Mouse (Mus musculus): ENCODE measurements around the gene Klhl11. TPM values are rescaled to one million over a fixed set of nuclear protein-coding genes. Genes with fewer than 3 reads are reported as not detected.

Gene Klhl11
- 4.7 and 6.1 TPM in 2 replicates for polyA plus RNA-seq (2012; ENCODE audit: insufficient read depth, insufficient read length, missing spikeins)

- Histone ChIP-seq H3K4me1 (ENCODE audit: control insufficient read depth, insufficient read depth, low read length) (peaks cover 3% of the 10 kb centered on the region), H3K27ac (ENCODE audit: insufficient read depth, low read depth, low read length) (0 out of 2 replicates have a peak within 1 kb of the TSS, but pooled peaks have one; percentile 12), H3K4me3 (ENCODE audit: insufficient read depth, low read length) (peak within 1 kb of the TSS; percentile 99)
- TF ChIP-seq POLR2A (IDR thresholded peaks at IDR 0.05; ENCODE audit: borderline replicate concordance, low read depth, low read length): peak; percentile 73; the same call in 1 of the 2 replicates
- TF ChIP-seq CTCF (IDR thresholded peaks at IDR 0.05; ENCODE audit: low read depth, low read length): peak; percentile 51
Observed at GRCm38 (mm10) chr11:100472197-100472934, at the start of gene Klhl11. Gene Klhl11 (minus strand): TSS chr11:100472741.

- peaks cover 18% of the 10 kb centered on the region for H3K4me1 ChIP-seq (ENCODE audit: control insufficient read depth, insufficient read depth, low read length)
- no peak overlapping the region for H3K27ac ChIP-seq (ENCODE audit: insufficient read depth, low read depth, low read length)
- no peak for TF ChIP-seq CTCF (IDR thresholded peaks at IDR 0.05; ENCODE audit: low read depth, low read length)
- no peak for TF ChIP-seq POLR2A (IDR thresholded peaks at IDR 0.05; ENCODE audit: borderline replicate concordance, low read depth, low read length)
- no peak overlapping the region for H3K4me3 ChIP-seq (ENCODE audit: insufficient read depth, low read length)
Observed at GRCm38 (mm10) chr11:100520838-100521237, 48.3 kb upstream of the Klhl11 start.

- no peak overlapping the region for H3K4me3 ChIP-seq (ENCODE audit: insufficient read depth, low read length)
- TF ChIP-seq POLR2A (IDR thresholded peaks at IDR 0.05; ENCODE audit: borderline replicate concordance, low read depth, low read length): no peak
- H3K4me1 ChIP-seq (ENCODE audit: control insufficient read depth, insufficient read depth, low read length): peaks cover 2% of the 10 kb centered on the region; the same call in 1 of the 2 replicates
- H3K27ac ChIP-seq (ENCODE audit: insufficient read depth, low read depth, low read length): no peak overlapping the region
Observed at GRCm38 (mm10) chr11:100519188-100519587, 46.6 kb upstream of the Klhl11 start.

GRCm38 (mm10) chr11:100518188-100518591, 45.6 kb upstream of the Klhl11 start:
- no peak overlapping the region for H3K27ac ChIP-seq (ENCODE audit: insufficient read depth, low read depth, low read length)
- H3K4me1 ChIP-seq (ENCODE audit: control insufficient read depth, insufficient read depth, low read length): no peaks in the 10 kb centered on the region
- no peak for TF ChIP-seq POLR2A (IDR thresholded peaks at IDR 0.05; ENCODE audit: borderline replicate concordance, low read depth, low read length)
- no peak for TF ChIP-seq CTCF (IDR thresholded peaks at IDR 0.05; ENCODE audit: low read depth, low read length)
- no peak overlapping the region for H3K4me3 ChIP-seq (ENCODE audit: insufficient read depth, low read length)

- no peaks in the 10 kb centered on the region for H3K4me1 ChIP-seq (ENCODE audit: control insufficient read depth, insufficient read depth, low read length)
- no peak overlapping the region for H3K4me3 ChIP-seq (ENCODE audit: insufficient read depth, low read length)
- TF ChIP-seq POLR2A (IDR thresholded peaks at IDR 0.05; ENCODE audit: borderline replicate concordance, low read depth, low read length): no peak
- TF ChIP-seq CTCF (IDR thresholded peaks at IDR 0.05; ENCODE audit: low read depth, low read length): no peak
- no peak overlapping the region for H3K27ac ChIP-seq (ENCODE audit: insufficient read depth, low read depth, low read length)
Observed at GRCm38 (mm10) chr11:100516291-100516690, 43.8 kb upstream of the Klhl11 start.

GRCm38 (mm10) chr11:100515789-100516188, 43.2 kb upstream of the Klhl11 start:
- Histone ChIP-seq H3K4me1 (ENCODE audit: control insufficient read depth, insufficient read depth, low read length) (no peaks in the 10 kb centered on the region), H3K4me3 (ENCODE audit: insufficient read depth, low read length) (no peak overlapping the region), H3K27ac (ENCODE audit: insufficient read depth, low read depth, low read length) (no peak overlapping the region)
- no peak for TF ChIP-seq CTCF (IDR thresholded peaks at IDR 0.05; ENCODE audit: low read depth, low read length)
- no peak for TF ChIP-seq POLR2A (IDR thresholded peaks at IDR 0.05; ENCODE audit: borderline replicate concordance, low read depth, low read length)

- TF ChIP-seq CTCF (IDR thresholded peaks at IDR 0.05; ENCODE audit: low read depth, low read length): no peak
- TF ChIP-seq POLR2A (IDR thresholded peaks at IDR 0.05; ENCODE audit: borderline replicate concordance, low read depth, low read length): no peak
- no peaks in the 10 kb centered on the region for H3K4me1 ChIP-seq (ENCODE audit: control insufficient read depth, insufficient read depth, low read length)
- no peak overlapping the region for H3K4me3 ChIP-seq (ENCODE audit: insufficient read depth, low read length)
- H3K27ac ChIP-seq (ENCODE audit: insufficient read depth, low read depth, low read length): no peak overlapping the region
Observed at GRCm38 (mm10) chr11:100515061-100515460, 42.5 kb upstream of the Klhl11 start.

GRCm38 (mm10) chr11:100513716-100514115, 41.2 kb upstream of the Klhl11 start:
- Histone ChIP-seq H3K27ac (ENCODE audit: insufficient read depth, low read depth, low read length) (no peak overlapping the region), H3K4me1 (ENCODE audit: control insufficient read depth, insufficient read depth, low read length) (no peaks in the 10 kb centered on the region), H3K4me3 (ENCODE audit: insufficient read depth, low read length) (no peak overlapping the region)
- TF ChIP-seq POLR2A (IDR thresholded peaks at IDR 0.05; ENCODE audit: borderline replicate concordance, low read depth, low read length): no peak
- no peak for TF ChIP-seq CTCF (IDR thresholded peaks at IDR 0.05; ENCODE audit: low read depth, low read length)

- H3K4me3 ChIP-seq (ENCODE audit: insufficient read depth, low read length): no peak overlapping the region
- TF ChIP-seq CTCF (IDR thresholded peaks at IDR 0.05; ENCODE audit: low read depth, low read length) (no peak), POLR2A (IDR thresholded peaks at IDR 0.05; ENCODE audit: borderline replicate concordance, low read depth, low read length) (no peak)
Observed at GRCm38 (mm10) chr11:100512384-100512783, 39.8 kb upstream of the Klhl11 start.

GRCm38 (mm10) chr11:100510556-100510955, 38.0 kb upstream of the Klhl11 start:
- no peak overlapping the region for H3K27ac ChIP-seq (ENCODE audit: insufficient read depth, low read depth, low read length)
- TF ChIP-seq CTCF (IDR thresholded peaks at IDR 0.05; ENCODE audit: low read depth, low read length) (no peak), POLR2A (IDR thresholded peaks at IDR 0.05; ENCODE audit: borderline replicate concordance, low read depth, low read length) (no peak)
- H3K4me1 ChIP-seq (ENCODE audit: control insufficient read depth, insufficient read depth, low read length): no peaks in the 10 kb centered on the region
- H3K4me3 ChIP-seq (ENCODE audit: insufficient read depth, low read length): no peak overlapping the region

More at GRCm38 (mm10) chr11:100512384-100512783, 39.8 kb upstream of the Klhl11 start:
- H3K27ac ChIP-seq (ENCODE audit: insufficient read depth, low read depth, low read length): no peak overlapping the region
- no peaks in the 10 kb centered on the region for H3K4me1 ChIP-seq (ENCODE audit: control insufficient read depth, insufficient read depth, low read length)
